Mouse (Mus musculus) right cerebral cortex, postnatal 25 days (tissue): ENCODE measurements around the gene Gria3.

Experiments
- DNase-seq: peaks from one replicate; pipeline ENCODE4 v3.0.0; 2022

Gene Gria3

DNA sequence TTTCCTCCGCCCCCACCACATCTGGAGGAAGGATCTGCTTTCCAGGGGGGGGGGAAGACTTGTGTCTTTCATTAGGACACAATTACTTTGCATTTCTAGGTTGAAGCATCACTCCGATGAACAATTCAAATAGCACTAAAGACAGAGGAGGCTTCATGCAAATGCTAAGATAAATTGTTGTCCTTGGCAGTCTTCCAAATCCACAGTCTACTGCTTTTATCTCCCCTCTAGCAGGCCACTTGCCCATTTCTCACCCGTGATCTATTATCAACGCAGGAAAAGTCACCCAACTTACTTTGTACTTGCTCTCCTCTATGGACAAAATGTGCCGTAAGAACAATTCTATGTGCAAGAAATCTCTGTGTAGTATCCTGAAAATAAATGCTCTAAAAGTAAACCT is 178.1 kb downstream of the Gria3 start:
- DNase-seq: no peak

DNA sequence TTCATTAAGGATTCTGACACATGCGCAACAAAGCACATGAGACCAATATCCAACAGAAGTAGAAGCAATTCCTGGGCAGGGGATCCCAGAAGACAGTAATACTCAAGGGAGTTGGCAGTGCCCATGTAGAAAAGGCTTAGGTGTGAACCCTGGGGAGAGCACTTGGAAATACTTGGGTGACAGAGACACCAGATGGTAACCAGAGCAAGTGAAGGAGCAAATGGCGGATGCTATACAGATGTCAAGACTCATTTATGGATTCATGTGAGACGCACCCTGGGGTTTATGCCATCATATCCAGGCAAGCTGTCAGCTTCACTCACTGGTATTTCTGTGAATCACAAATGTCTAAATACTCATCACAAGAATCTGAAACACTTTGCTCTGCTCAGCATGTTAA is 187.0 kb downstream of the Gria3 start:
- no peak for DNase-seq

DNA sequence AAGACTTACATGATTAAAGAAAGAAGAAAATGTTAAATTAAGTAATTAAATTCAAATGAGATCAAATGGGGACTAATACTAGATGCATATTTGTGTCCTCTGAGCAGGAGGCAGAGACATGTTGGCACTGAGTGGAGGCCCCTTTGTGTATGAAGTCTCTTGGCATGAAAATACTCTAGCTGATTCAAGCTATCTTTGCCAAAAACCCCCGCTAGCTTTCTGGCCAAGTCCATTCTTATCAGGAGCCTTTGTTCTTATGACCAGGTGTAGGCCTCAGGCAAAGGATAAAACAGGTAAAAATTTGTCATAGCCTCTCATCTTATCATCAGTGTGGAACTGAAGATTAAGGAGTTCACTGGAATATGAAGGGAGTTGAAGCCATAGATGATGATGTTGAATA is 206.5 kb downstream of the Gria3 start:
- DNase-seq: no peak

DNA sequence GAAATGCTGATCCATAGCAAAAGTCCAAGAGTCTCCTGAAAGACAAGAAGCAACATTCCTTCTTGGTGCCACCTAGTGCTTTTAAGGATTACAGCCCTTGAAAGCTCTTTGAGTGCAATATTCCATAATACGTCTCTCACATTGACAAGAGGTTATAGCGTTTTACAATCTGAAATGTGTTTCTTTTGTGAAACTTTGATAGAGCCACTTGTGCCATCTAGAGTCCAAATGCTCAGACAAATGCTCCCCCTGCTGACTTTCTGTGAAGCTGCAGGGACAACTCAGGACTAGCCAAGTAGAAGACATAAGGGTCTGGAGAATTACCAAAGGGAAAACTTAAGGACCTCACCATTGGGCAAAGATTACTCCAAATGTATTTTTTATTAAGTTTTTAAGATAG is 214.3 kb downstream of the Gria3 start:
- DNase-seq: no peak

DNA sequence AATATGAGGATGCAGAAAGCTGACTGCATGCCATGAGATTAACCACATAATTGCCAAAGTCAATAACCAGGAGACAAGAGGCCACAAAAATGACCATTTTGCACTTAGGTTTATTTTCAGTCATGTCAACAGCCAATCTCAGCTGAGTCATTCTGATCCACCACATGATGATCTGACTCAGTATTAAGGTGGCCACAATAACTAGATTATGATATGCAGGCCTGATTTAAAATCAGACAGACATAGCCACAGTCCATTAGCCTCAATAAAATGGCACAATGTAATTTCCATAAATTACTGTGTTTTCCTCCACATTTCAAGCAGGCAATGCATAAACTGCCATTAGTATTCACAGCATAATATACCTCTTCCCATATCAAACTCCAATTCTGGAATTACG is 216.3 kb downstream of the Gria3 start:
- no peak for DNase-seq

DNA sequence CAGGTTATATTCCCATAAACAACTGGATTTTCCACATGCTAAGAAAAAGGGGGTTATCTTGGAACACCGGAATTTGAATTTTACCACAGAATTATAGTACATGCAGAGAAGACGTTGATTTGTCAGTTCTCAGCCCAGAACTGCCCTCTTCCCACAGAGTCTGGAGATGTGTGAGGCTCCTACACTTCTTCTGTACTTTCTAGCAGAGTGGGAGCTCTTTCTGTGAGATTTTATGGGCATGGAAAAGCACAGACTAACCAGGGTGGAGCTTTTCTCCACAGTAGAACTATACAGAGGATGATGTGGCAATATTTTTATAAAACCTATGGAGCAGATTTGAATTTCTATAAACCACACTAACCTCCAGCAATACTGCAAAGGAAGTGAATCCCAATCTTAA is 217.7 kb downstream of the Gria3 start:
- DNase-seq: no peak

DNA sequence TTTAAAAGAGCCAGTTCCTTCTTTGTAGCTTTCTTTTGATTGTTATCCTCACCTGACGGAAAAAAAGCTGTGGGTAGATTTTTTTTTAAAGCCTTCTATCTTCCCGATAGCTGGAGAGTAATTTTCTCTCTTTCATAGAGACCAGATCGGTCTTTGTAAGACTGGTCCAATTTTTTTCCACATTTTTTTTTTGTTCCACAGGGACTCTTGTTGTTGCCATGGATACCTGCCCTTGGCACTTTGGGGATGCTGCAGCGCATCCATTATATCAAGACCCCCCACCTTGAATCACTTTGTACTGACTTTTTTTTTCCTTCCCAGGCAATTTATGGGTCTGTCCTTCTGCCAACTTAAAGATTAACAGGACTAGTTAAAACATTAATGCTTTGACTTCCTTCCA is 232.9 kb downstream of the Gria3 start:
- no peak for DNase-seq

DNA sequence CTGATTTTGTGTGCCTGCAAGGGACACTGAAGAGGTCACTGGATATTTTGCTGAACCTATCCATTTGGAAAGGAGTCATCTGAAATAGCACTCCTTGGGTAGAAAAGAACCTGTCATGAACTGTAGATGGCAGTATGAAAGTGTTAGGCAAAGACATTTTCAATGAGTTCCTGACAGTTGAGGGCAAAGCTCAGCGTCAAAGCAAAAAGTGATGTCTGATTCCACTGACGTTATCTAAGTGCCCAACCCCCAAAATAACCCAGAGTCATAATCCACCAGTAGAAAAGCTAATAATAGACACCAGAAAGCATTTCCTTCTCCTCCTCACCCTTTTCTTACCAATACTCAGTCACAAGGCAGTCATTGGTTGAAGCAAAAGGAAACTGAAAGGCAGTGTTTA is 244.3 kb downstream of the Gria3 start:
- no peak for DNase-seq

DNA sequence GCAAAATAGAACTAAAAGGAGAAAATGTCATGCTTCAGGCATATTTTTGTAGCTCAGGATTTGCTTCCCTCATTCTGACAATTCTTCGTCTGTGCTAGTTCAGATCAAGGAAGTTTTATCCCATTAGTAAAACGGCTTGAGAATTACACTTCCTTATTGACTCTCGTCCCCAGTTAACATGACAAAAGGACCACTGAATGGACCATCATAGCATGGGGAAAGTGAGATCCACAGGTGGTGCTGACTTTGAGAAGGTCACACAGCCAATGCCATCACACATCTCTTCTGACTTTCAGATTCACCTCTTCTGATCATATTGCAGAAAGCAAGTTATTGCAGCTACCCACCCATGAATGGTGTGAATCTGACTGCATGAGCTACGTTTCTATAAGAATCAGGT is 257.1 kb downstream of the Gria3 start:
- DNase-seq: no peak

DNA sequence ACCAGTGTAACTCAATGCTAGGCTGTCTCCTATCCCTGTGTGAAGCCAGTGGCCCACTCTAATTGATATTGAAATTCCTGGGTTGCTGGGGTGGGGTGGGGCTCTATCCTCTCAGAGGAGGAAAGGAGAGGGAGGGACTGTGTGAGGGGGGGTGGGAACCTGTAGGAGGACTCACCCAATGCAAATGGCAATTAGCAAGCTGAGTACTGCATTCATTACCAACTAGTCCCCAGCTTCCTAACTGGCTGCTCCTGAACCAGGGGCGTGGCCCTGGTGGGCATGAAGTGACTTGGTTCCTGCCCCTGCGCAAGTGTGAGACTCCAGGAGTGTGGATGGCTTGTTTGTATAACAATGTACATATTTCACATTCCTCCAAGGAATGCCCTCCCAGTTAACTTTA is 288.2 kb downstream of the Gria3 start:
- DNase-seq: no peak

DNA sequence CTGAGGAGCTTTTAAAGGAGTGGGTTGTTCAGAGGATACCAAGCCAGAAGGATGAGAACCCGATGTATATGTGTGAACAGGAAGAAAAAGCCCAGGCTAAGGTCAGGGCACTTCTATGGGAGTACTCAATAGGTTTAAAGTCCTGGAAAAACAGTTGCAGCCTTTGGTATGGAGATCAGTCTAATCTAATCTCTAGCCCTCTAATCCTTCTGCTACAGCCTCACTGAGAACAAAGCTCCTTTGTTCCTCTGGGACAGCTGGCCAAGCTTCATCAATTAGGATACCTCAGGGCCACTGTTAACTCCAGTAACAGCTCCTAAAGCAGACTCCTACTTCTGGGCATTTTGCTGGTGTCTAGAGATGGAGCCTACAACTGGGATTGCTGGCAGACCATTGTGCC is 291.4 kb downstream of the Gria3 start:
- no peak for DNase-seq
